Mouse (Mus musculus) left cerebral cortex, adult 9 months (tissue): ENCODE measurements around the gene Rpl14.
A peak's percentile ranks its signal among the peaks of the same experiment; 100 is the strongest.

Experiments
- DNase-seq, 2 experiments: peaks; one replicate each; pipeline ENCODE4 v3.0.0; 2022; ENCODE audit warnings: low spot score in 2 of 2

Gene Rpl14

DNA sequence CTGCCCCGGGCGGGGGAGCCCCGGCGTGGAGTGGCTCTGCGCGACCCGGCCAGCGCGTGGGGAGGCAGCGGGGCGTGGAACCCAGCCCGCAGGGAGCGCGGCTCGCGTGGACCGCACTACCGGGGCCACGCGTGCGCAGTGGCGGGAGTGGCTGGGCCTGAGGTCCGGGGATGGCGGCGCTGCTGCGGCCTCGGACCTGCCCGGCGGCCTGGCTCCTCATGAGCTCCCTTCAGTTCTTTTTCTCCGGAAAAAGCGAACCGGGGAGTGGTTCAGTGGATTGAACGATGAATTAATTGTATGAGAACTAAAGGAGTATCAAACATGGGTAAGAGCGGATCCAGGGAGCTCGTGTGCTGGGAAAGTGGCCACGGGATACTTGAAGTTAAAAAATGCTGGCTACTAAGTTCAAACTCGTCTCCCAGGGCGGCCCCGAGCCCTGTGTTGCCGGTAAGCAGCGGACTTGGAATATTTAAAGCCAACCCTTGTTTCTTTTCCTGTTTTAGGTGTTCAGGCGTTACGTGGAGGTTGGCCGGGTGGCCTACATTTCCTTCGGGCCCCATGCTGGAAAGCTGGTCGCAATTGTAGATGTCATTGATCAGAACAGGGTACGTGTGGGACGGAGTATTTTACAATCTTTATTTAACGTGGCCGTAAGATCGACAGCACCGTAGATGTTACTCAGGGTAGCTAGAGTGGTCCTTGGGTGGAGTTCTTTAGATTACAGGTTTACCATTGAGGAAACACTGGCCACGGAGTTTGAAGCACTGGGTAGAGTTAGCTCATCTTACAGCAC, 545 bp downstream of the Rpl14 start:
- DNase-seq: no peak

DNA sequence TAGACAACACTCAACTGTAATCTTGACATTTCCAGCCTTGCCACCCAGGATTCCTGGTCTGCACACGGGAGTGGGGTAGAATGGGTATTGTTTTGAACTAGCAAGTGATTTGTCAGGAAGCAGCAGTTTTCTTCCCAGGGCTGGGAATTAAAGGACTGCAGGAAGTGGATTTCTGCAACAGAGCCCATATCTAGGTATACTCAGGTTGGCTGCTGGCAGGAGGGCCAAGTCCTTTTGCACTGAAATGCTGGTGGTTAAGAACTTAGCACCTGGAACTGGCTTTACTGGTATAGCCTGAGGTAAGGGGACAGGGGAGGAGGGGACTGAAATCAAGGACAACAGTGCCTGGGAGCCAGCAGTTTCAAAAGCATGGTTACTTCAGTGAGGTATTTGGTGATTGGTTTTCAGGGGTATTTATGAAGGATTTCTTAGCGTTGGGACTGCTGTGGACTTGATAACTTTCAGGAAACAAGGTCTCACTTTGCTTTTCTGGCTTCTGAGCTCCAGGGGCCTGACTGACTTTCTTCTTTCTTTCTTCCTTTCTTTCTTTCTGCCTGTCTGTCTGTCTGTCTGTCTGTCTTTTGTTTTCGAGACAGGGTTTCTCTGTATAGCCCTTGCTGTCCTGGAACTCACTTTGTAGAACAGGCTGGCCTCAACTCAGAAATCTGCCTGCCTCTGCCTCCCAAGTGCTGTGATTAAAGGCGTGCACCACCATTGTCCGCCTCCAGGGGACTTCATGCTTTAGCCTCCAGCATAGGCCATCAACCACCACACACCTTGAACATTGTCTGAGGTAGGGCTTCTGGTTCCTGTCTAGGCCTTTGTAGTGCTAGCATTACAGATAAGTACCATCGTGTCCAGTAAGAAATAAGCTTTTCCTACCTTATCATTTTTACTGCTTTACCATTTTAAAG, 4.8 kb downstream of the Rpl14 start:
- no peak for DNase-seq

DNA sequence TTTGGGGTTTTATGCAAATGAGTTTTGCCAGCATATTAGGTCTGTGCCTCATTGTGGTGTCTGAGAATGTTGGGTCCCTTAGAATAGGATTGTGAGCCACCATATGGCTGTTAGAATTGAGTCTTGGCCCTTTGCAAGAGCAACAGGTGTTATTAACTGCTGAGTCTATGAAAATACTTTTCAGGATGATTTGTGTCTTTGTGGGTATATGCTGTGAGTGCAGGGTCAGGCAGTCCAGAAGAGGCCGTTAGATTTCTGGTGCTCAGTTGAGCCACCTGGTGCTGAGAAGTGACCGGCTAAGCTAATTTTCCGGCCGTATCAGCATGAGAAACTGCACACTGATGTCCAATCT, 5.4 kb downstream of the Rpl14 start:
- DNase-seq: no peak

DNA sequence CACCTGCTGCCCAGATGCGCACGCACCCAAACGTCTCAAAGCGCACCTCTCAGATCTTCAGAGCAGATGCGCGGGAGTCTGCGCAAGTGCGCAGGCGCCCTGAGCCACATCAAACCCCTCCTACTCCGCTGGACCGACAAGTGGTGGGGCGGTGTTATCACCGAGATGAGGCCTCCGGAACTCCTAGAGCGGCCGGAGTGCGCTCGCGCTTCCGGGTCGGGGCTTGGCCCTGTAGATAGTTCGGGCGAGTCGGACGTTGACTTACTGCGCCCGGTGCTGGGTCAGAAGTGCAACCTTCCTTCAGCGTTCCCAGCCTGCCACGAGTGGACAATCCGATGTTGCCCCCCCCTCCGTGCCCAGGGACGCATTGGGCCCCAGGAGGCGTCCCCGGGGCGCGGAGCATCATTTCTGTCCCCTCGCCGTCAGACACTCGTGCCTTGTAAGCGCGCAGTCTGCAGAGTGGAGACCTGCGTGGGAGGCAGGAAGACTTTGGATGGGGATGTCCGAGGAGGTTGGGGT, 5.9 kb downstream of the Rpl14 start:
- peak; percentile 64 to 84 for DNase-seq

DNA sequence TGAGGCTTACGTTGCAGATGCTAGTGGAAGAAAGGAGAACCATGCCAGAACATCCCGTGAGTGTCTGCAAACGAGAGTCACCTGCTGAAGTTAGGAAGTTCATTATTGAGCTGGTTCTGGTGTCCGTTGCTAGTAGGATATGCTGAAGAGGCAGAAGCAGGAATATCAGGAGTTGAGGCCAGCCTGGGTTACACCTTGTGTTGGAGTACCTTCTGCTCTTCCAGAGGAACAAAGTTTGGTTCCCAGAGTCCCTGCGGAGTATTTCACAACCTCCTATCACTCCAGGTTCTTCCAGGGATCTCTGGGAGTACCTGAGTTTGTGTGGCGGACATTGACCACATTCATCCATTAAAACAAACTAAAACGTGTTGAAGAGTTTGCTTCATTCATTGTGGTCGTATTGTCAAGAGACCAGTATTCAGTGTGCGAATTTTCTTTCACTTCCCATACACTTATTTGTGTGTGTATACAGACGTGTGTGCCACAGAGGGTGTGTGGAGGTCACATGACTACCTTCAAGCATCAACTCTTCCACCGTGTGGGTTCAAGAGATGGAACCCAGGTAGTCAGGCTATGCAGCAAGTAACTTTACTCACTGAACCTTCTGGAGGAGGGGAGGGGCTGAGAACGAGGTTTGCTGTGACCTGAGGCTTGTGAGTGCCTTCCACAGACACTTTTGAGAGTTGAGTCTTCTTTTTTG, 6.6 kb downstream of the Rpl14 start:
- no peak for DNase-seq

DNA sequence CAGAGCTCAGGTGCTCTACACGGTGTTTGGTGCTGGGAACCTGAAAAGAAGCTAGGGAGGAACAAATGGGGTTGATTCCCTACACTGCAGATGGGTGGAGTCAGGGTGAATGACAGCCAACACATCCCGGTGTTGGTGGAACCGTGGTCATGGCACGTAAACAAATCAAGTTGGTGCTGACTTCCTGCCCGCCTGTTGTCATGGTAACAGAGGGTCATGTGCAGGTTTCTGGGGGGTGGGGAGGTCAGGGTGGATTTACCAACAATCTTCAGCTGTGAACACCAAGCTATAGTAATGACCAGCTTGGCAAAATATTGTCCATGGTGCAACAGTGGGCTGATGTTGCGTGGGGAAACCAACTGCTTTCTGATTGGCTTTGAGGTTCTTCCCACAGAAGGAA, 7.5 kb downstream of the Rpl14 start:
- no peak for DNase-seq

DNA sequence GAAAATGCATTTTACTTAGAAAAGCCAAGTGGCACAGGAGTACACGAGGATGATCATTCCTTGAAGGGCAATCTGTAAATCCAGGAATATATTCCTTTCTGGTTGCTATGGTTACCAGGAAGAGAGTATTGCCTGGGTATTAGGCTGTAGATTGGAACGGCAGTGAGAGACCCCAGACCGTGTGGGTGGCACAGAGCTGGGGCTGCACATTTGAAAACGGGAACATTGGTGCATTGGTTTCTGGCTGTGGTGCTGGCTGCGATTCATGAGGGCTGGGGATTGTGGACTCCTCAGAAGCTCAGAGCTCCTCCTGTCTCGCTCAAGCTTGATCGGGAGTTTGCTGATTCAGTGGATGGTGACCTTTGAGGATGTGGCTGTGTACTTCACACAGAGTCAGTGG, 8.6 kb downstream of the Rpl14 start:
- no peak for DNase-seq

DNA sequence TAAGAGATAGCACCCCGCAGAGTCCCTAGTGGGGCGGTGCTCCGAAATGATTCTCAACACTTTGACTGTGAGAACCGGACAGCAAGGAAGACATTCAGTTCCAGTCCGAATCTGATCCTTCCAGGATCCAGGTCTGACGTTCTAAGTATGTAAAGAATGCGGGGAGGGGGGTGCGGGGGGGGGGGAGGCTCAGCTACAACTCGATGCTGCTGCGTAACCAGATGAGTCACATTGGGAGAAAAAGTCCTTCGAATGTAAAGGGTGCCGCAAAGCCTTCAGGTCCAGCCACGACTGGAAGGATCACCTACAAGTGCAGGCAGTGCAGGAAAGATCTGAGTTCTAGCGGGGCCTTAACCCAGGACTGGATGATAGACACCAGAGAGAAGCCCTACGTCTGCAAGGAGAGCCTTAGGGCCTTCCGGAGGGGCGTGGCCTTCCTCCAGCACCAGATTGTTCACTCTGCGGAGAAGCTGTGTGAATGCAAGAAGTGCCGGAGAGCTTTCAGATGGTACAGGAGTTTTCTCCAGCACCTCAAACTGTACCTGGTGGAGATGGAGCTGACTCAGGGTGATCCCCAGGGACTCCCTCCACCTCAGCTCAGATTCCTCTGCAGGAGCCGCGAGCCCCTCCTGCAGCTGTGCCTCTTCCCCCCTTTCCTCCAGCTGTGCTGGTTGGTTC, 10.8 kb downstream of the Rpl14 start:
- DNase-seq: no peak

DNA sequence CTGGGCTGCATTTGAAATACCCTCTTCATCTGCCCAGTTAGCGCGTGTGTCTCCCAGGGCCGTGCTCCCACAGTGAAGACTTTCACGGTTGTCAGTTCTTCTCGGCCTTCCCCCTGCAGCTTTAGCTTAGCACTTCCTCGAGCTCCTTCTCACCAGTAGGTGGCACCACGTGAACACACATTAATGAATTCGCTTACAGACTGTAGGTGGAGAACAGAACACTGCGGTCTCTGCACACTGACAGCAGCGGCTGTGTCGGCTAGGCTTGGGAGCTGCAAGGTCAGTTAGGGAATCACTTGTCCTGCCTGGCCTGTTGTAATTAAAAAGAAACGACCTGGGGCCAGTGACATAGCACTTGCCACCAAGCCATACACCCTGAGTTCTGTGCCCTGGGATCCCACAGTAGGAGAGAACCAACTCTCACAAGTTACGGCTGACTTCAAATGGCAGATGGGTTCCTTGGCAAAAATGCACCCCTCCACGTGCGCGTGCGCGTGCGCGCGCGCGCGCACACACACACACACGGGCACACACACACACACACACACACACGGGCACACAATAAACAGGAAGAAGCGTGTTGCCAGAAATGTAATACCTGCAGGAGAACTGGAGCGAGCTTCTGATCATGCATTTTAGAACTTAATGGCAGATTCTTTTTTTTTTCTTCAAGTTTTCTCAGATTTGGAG, 11.5 kb downstream of the Rpl14 start:
- peak; percentile 67 to 94 for DNase-seq

DNA sequence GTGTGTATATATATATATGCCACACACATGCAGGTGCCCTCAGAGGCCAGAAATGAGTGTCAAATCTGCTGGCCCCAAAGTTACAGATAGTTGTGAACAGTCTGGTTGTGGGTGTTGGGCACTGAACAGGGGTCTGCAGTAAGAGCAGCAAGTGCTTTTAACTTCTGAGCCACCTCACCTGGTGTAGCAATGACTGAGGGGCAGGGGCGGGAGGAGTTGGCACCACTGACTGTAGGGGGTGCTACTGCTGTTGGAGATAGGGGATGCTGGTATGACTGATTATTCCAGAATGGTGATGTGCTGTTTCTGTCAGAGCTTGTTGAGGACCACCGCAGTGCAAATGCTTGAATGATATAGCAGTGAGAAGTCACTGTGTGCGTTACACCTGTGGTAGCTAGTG, 12.1 kb downstream of the Rpl14 start:
- DNase-seq: no peak

DNA sequence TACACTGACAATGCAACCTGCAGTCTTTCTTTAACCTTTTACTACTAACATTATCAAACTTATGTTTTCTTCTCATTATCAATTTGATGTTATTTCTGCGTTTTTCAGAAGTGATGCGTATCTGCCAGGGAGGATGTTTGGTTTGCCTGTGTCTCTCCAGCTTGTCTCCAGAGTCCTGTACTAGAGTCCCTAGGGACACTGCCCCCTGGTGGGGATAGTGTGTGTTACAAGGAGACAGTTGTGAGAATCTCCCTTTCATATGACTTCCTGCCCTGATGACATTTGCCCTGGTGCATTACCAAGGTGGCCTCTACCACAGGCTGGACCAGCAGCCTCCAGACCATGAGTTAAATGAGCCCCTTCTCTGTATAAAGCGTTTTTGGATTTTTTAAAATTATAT, 15.3 kb downstream of the Rpl14 start:
- DNase-seq: peak in 1 of 2 experiments; percentile 79

DNA sequence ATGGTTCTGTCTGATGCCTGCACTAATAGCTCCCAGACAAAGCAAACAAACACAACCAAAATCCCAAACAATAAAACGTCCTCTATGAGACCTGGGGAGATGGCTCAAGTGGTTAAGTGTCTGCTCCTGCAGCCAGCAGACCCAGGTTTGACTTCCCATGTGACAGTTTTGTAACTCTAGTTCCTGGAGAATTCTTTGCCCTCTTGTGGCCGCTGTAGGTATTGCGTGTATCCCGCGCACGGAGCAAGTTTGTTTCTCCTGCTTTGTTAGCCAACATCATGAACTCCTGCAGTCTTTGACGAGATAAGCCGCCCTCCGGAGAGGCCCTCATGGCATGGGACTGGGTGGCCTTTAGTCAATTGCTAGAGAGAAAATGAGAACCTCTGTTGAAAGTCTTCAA, 20.2 kb downstream of the Rpl14 start:
- DNase-seq: peak in 1 of 2 experiments; percentile 72

DNA sequence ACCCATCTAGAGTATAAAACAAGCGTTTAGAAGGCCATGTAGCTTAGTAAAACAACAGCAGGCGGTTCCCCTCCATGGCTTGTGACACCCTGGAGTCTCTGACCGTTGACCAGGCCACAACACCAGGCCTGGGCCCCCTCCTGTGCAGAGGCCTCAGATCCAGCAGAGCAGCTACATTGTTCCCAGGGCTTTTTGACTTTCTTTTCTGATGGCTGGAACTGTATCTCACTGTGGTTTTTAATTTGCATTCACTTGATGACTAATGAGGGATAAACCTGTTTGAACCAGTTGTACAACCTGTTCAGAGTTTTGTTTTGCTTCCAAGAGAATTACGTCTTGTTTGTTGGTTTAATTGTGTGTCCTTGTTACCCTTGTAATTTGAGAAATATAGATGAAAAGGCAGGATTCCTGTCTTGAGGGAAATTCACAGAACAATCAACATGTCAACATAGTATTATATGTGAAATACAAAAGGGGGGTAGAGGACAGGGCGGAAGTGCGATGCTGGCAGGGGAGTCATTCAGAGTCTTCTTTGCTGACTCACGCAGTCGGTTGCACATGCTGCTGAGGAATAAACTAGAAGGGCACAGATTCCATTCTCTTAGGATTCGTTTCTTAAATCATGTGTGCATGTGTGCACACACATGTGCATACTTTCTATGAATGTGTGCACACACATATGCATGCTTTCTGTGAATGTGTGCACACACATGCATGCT, 22.3 kb downstream of the Rpl14 start:
- no peak for DNase-seq

DNA sequence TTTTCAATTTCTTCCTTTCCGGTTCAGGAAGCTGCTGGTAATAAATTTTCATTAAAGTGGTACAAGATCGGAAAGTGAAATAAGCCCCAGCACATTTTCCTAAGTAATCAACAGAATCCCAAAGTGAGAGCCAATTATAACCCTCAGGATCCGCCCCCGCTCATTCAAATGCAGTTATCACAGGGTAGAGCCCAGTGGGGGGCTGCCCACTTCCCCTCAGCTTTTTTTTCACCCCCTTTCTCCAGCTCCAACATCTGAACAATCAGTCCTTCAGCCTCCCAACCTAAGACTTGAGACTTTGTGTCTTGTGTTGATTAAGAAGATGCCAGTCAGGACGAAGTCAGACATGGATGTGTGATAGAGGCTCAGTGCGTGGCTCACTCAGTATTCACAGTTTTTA, 23.6 kb downstream of the Rpl14 start:
- DNase-seq: no peak

DNA sequence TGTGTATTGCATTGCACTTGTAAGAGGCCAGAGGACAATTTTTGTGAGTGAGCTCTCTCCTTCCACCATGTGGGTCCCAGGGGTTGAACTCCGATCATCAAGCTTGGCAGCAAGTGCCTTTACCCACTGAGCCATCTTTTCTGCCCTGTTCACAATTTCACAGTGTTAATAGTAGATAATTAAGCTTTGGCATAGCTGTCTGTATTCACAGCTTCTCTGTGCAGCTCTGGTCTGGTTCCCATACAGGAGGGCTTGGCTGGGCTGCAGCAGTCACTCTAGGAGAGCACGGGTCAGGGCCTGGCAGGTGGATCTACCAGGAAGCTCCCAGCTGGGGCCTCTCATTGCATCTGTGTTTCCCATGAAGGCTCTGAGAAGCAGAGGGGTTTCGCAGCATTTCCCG, 24.1 kb downstream of the Rpl14 start:
- DNase-seq: no peak

DNA sequence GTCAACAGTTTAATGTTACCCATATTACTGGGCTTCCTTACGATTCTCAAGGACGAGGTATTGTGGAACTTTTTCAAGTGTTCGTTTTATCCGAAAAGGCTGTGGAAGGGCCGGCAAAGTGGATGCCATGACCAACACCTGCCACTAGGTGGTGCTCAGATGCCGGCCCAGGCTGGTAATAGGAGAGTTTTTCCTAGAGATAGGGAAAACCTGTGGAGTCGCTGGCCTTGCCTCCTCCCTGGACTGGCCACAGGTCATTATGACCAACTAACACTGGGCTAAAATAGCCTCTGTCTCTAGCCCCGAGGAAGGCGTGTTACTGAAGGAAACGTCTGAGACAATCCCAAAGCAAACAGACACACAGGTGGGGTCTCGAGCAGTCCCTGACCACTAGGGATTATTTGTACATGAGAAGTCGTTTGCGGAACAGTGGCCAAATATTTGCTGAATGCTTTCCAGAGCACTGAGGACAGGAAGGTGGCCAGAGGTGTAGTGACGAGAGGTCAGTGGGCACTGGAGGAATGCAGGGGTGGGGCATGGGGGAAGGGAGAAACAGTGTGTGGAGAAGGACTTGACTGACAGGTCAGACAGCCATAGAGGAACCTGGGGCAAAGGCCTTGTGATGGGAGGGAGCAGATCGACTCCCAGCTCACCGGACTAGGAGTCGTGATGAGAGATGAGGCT, 30.4 kb downstream of the Rpl14 start:
- DNase-seq: peak in 1 of 2 experiments; percentile 76

DNA sequence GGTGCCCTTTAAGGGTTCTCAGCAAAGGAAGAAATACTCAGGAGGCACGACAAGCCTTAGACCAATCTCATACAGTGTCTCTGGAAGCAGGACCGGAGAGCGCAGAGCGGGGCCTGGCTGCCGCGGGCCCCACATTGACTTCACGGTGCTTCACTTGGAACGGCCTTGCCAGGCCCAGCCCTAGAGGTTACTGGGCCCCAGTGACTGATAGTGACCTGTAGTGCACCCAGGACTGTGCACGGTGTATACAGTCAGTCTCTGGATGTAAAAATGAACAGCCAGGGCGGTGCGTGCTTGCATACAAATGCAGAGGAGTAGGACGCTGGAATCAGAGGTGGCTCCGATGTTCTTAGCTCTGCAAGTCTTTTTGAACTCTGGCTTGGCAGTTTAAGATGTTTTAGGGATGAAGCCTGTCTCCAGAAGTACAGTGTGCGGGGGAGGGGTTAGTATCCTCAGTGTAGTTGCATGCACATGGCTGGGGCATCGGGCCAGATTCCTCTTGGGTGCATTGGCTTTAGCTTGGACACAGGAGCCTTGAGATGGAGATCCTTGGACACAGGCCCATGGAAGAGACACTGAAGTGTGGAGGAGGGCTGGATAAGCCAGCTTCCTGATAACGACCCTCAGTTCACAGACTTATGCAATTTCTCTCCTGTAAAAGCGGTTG, 31.1 kb downstream of the Rpl14 start:
- DNase-seq: no peak

DNA sequence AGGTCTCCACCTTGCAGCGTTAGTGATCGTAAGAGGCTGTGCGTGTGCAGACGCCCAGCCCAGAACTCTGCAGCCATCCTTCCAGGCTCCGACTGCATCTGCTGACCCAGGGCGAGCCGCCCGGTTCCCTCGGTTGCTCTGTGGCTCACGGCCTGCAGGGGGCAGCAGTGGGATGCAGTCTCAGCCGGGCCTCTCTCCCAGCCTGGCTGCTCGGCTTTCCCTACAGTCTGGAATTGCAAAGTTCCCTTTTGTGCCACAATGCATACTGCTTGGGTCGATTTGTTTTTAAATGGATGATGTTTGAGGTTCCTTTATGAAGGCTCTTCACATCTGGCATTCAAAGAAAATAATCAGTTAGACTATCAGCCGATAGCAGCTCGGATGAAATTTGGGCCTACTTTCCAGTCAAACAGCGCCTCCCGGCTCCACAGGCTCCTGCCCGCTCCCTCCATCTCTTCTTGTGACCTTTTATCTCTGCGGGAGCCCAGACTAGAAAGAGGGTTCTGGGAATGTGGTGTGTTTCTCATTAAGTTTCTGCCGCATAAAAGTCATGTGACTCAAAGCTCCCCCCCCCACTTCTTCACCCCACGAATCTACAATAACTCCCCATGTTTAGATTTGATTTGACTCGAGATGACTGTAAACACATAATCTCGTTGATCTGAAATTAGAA, 31.7 kb downstream of the Rpl14 start:
- peak in 1 of 2 experiments; percentile 92 for DNase-seq

DNA sequence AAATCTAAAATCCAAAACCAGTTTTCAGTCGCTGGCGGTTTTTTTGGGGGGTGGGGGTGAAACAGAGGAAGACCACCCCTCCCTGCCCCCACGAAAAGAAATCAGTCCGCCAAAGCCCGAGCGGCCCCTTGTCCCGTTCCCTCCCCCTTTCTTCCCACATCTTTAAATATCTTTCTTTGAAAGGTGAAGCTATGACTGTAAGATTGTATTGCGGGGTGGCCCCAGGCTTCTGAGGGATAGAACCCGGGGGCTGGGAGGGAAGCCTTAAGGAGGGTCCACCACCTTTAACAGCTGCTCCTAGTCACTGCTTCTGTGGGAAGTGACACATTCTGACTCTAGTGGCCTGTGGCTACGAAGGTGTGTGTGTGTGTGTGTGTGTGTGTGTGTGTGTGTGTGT, 32.3 kb downstream of the Rpl14 start:
- DNase-seq: no peak
